Mouse (Mus musculus) spleen, adult 2 months (tissue): ENCODE measurements around the gene Bahcc1.

Source experiments
- CTCF ChIP-seq: fragments of 200-500 bp; IDR thresholded peaks from 2 replicates; pipeline ENCODE4 v1.5.1; 2011; ENCODE audit warnings: mild to moderate bottlenecking, inconsistent platforms; ENCODE audit not compliant: insufficient read depth, insufficient read length, insufficient replicate concordance; ENCODE audit errors: extremely low read depth
- POLR2A ChIP-seq: fragments of 200-500 bp; IDR thresholded peaks from 2 replicates; pipeline ENCODE4 v1.6.1; 2011; ENCODE audit warnings: low read depth, low read length, inconsistent platforms

GRCm38 (mm10) chr11:120267274-120267673 lies 34.5 kb downstream of the Bahcc1 start:
- no peak for TF ChIP-seq CTCF
- TF ChIP-seq POLR2A: no peak
